Mouse (Mus musculus) lung, adult 18-20 months (tissue): ENCODE measurements around the gene Nkap.
"Not testable (repeated sequence)": the region's sequence is repeated elsewhere in the genome, so short reads cannot be mapped to it uniquely, and the experiment has no call there.

Experiments
- DNase-seq, 2 experiments: peaks; one replicate each; pipeline ENCODE4 v3.0.0; 2022; ENCODE audit warnings: mixed read lengths in 2 of 2

Gene Nkap

DNA sequence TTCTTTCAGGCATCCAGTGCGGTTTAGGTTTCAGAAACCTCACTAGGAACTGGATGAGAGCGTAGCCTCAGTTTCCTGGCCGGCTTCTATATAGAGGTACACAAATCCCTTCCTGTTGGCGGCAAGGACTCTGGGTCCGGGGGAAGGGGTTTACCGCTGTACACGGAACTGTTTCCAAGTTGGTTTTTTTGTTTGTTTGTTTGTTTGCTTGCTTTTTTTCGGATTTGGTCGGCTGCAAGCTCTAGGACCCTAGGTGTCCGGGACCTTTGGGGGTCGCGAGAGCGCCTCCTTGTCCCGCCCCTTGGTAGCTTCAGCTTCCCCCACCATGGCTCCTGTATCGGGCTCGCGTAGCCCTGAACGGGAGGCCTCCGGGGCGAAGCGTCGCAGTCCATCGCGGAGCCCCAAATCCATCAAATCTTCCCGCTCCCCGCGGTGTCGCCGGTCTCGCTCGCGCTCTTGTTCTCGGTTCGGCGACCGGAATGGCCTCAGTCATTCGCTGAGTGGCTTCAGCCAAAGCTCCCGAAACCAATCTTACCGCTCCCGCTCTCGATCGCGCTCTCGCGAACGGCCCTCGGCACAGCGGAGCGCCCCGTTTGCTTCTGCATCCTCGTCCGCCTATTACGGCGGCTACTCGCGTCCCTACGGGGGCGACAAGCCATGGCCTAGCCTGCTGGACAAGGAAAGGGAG lies at the start of gene Nkap:
TSS of gene Nkap (plus strand) at position 125 of the 688 bp plus-strand sequence.
- DNase-seq, result peak; percentile 71

DNA sequence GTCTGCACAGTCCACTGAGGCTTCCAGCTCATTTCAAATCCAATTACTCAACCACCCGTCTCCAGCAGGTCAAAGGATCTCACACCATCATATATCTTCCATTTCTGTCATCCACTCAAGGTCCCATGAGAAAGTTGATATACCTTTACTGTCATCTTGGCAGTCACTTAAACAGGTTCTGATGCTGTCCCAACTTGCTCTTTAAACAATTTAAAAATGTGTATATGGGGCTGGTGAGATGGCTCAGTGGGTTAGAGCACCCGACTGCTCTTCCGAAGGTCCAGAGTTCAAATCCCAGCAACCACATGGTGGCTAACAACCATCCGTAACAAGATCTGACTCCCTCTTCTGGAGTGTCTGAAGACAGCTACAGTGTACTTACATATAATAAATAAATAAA lies 46.2 kb upstream of the Nkap start:
- not testable (repeated sequence) for DNase-seq

DNA sequence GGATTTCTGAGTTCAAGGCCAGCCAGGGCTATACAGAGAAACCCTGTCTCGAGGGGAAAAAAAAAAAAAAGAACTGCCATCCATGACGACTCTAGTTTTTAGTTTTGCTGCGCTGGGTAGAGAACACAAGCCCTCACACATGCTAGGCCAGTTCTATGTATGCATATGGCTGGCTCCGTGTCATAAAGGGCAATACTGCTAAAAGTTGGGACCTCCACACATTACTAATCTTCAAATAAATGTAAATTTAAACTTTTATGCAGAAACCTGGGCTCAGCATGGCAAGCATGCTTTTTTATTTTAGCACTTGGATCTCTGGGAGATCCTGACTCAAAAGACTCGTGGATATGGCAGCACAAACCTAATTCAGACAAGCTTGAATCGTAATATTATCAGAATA lies 45.4 kb upstream of the Nkap start:
- DNase-seq, result no peak

DNA sequence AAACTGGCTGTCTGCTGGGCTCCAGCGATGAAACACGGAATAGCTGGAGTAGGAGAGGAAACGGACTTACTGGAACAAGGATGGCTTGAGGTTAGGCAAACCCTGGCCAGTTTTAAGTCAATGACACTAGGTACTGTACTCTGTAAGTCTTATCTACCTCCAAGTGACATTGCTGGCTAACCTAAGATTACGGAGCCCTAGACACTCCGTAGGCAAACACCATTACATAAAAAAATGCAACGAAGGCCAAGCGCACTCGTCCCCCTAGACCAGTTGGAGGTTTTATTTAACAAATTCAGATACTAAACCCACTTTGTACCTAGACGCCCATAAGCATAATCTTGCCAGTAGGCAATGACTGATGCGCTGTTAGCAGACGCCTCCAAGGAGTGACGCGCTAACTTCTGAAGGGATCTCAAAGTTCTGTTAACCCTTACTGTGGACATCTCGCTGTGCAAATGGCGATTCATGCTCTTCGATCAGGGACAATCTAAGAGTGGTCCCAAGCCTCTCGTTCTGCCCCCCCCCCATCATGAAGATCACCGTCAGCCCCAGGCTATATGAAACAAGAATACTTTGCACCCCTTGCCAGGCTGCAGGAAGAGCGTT lies 42.2 kb upstream of the Nkap start:
- DNase-seq, result no peak

DNA sequence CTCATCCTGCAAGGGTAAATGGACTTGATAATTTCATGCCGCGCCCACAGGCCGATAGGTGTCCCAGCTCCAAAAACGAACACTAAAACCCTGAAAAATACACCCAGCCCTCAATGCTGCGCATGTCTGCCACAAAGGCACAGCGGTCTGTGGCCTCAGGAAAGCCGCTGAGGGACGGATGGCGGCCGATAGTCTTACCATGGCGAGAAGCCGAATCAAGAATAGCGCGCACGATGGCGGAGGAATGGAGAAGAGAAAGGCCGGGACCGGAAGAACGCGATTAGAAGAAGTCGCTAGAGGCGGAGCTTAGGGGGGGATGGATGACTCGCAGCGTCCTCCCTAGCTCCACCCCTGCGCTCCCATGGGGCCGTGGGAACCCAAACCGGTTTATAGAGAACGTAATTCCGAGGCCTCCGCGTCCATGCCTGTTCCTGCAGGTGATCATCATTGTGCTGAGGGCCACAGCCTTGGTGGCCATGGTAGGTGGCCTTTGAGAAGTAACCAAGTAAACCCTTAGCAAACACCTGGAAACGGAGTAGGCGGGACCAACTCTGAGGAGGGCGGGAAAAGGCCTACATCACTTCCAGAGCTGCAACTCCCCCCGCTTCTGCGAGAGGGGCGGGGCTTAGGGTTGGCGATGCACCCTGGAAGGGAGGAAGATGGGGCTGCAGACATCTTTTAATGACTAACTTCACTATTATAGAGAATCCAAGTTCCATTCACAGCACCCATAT lies 41.5 kb upstream of the Nkap start, which contains the start of gene Rpl39:
TSS of gene Rpl39 (minus strand) at position 476 of the 734 bp plus-strand sequence.
- DNase-seq, result peak; percentile 89 to 90

DNA sequence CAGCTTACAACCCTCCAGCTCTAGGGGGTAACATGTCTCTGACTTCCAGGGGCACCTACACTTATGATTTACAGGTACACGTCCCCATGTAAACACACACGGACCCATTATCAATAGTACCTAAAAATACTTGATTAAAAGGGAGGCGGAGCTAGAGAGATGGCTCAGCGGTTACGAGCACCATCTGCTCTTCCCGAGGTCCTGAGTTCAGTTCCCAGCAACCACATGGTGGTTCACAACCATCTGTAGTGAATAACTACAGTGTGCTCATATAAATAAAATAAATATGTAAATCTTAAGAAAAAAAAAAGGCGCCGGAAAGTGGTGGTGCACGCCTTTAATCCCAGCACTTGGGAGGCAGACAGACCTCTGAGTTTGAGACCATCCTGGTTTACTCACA lies 40.9 kb upstream of the Nkap start:
- no peak for DNase-seq

DNA sequence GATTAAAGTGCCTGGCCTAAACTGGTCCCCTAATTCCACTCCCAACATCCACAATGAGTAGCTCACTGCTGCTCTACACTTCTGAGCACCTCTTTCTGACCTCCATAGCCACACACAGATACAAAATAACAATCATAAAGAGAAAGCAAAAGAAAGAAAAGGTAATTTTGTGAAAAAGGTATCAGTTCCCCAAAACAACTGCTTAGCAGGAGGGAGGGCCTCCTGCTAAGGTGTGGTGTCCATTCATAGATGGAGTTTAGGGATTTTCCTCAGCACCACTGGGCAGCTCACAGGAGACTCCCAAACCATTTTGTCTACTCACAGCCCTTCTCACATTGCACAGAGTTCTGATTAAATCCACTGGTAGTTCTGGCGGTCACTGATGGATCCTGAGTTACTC lies 37.8 kb upstream of the Nkap start:
- DNase-seq, result no peak

DNA sequence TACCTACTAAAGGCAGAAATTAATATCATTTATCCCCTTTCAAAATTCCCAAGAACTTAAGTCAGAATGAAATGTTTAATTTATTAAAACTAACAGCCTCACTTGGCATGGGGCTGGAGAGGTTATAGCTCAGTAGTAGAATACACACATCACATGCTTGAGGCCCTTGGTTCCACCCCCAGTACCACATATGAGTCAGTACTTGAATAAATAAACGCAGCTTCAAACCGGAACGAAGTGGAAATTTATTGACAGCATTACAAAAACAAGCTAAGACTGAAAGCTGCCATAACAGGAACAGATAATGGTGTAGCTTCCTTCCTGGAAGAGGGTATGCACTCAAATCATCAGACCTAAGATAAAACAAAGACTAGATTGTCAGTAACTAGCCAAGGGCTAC lies 35.1 kb upstream of the Nkap start:
- DNase-seq, result no peak

DNA sequence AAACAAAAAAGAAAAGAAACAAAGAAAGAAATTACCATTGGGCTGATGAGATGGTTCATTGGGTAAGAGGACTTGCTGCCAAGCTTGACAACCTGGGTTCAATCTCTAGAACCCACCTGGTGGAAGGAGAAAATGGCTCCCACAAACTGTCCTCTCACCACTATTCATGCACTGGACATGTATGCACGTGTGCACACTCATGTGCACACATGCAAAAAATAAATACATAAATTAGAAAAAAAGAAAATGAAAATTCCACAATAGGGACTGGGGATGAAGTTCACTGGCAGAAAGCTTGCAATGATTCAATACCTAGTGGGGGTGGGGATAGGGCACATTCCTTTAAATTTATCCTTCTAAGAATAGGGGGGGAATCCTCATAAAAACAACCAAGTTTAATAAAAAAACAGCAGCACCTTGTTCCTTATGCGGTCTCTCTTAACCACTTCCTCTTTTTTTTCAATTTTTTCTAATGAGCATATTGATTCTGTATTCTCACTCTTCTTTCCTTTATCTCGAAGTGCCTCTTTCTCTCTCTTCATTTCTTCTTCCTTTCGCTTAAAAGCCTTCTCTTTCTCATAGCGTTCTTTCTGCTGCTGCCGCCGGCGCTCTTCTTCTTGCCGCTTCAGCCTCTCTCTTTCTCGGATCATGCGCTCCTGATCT lies 31.4 kb upstream of the Nkap start:
- DNase-seq, result no peak

DNA sequence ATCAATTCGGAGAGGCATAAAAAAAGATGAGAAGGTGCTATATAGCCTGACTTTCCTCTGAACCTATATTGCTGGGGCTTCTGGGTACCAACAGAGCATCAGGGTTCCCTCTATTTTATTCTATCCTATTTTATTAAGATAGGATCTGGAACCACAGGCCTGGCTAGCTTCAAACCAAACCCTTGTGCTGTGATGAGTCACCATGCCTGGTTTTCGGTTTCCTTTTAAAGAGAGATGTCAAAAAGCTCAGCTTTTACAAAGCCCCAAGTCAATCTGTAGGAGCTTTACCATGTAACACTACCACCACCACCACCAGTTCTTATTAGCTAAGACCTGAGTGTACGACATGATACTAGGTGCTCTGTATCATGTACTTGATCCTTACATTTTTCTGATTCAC lies 27.9 kb upstream of the Nkap start:
- DNase-seq, result no peak

DNA sequence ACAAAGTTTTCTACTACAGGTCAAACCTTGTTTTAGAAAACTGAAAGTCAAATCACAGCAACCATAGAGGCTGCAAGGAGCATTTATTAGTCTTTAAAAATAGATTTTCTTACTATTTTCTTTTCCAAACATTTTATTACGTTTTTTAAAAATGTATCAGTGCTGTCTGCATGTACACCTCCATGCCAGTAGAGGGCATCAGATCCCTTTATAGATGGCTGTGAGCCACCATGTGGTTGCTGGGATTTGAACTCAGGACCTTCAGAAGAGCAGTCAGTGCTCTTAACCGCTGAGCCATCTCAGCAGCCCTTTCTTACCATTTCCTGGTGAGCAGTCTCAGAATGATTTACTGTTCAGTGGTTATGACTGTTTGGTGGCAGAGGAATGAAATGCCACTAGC lies 22.8 kb upstream of the Nkap start:
- no peak for DNase-seq

DNA sequence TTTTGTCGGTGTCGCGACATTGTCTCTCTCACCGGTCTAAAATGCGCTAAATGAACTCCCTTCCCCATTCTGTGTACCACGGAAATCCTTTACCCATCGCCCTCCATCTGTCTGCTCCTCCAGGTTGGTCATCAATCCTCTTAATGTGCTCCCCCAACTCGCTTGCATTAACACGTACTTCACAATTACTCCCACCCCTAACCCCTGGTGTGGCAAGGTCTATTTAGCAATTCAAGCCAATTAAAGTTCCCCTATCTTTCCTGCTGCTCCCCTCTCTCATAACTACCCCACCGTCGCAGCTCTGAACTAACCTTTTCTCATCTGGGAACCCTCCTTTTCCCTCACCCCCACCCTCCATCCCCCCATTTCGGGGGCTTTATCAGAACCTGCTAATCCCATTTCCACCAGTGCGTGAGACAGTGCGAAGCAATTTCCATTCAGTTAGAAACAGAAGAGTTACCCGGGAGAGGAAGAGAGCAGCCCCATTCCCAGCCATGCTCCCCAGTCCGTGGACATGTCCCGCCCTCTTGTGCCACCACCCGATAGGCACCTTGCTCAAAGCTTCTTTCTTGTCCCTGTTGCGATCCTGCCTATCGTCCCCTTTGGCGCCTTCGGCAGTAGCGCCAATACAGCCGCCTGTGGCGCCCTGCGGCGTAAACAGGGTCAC lies 16.9 kb upstream of the Nkap start:
- no peak for DNase-seq

DNA sequence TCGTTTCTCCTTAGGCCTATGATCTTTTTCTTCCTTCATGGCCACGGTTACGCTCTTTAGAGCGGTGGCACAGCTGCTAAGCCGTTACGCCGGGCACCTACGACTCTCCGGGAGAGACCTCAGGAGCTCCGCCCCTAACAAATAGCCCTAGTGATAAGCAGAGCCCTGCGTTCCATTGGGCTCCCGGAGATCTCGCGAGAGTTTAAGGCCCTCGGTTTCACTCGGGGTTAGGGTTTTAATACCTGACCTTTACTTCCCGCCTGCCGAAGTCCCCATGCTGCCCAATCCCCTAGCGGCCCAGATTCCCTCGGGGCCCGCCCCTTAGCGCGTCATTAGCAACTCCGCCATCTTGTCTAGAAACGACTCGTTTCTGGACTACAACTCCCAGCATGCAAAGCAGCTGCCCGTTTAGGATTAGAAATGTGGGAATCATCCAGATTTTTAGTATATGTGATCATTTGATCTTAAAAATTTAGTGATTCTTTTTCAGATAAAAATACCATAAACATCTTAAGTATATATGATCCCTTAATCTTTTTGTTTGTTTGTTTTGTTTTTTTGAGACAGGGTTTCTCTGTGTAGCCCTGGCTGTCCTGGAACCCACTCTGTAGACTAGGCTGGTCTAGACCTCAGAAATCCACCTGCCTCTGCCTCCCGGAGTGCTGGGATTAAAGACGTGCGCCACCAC lies 16.3 kb upstream of the Nkap start, which contains the start of gene Upf3b:
TSS of gene Upf3b (minus strand) at position 130 of the 688 bp plus-strand sequence.
- DNase-seq, result peak; percentile 95 to 97

DNA sequence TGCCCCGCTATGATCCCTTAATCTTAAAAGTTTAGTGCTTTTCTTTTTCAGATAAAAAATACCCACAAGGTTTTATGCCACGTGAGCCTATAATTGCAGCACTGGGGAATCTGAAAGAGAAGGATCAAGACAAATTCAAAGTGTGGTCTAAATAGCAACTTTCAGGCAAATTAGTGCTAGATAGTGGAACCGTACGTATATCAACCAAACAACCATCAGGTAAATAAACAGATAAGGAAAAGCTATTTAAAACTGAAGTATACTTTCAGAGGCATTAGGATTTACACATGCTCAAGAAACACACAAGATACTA lies 15.8 kb upstream of the Nkap start:
- no peak for DNase-seq

DNA sequence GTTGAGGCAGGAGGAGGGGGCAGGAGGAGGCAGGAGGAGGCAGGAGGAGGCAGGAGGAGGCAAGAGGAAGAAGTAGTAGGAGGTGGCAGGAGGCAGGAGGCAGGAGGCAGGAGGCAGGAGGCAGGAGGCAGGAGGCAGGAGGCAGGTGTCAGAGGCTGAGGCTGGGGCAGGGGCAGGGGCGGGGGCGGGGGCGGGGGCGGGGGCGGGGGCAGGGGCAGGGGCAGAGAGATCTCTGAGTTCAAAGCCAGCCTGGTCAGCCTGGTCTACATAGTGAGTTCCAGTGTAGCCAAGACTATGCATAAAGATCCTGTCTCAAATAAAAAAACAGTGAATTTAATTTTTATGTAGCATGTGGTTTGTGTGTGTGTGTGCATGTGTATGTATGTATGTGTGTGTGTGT lies 9.5 kb upstream of the Nkap start:
- no peak for DNase-seq

DNA sequence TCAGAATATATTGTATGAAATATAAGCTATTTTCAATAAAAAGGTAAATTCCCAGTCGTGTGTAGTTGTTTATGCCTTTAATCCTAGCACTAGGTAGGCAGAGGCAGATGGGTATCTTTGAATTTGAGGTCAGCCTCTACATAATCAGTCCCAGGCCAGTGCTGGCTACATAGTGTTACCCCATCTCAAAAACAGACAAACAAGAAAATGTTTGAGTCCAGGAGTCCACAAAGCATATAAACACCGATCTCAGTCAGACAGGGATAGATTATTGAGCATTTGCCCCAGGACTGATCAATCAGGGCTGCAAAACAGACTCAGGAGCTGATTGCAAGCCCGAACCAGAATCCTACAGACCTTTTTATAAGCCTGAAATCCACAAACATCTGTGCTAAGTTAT lies 7.0 kb upstream of the Nkap start:
- no peak for DNase-seq

DNA sequence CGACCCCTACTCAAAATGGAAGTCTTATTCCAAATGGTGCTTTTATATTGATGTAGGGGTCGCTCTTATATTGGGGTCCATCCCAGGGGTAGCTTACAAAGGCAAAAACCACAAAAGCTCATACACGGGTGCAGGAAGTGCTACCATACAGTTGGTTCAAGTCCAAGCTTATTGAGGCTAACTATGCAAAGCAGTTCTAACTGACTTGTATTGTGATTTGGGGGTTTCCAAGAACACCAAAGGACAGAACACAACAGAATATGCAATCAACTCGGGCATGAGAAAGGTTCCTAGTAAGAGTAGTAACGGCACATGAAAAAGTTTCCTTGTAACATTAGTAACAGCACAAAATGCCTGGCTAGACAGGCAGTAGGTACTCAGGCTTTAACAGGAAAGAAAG lies 6.4 kb upstream of the Nkap start:
- no peak for DNase-seq

DNA sequence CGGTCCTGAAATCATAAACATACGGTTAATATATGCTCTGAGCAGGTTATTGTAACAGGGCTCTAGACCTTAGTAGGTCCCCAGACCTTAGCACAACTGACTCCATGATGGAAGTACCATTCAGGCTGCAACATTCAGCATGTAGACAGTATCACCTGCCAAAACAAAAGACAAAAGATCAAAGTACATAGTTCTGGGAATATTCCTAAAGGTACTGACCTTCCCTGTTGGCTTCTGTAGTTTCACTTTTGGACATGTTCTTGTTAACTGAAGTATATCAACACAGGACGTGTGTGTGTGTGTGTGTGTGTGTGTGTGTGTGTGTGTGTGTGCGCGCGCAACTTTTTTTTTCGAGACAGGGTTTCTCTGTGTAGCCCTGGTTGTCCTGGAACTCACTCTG lies 1.1 kb upstream of the Nkap start:
- no peak for DNase-seq

DNA sequence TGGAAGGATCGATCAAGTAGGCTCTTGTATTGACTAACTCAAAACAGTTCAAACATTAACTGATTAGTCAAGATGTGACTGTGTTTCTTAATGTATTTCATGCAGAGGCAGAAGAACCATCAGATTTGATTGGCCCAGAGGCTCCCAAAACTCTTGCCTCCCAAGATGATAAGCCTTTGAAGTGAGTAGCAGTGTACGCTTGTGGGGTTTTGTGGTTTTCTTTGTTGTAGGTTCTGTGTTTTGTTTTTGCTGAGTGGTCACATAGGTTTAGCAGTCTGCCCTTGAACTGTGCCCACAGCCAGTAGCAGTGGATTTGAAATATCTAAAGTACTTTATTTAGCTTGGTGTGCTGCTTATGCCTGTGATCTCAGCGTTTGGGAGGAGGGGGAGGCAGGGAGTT lies 15.1 kb downstream of the Nkap start:
- no peak for DNase-seq

DNA sequence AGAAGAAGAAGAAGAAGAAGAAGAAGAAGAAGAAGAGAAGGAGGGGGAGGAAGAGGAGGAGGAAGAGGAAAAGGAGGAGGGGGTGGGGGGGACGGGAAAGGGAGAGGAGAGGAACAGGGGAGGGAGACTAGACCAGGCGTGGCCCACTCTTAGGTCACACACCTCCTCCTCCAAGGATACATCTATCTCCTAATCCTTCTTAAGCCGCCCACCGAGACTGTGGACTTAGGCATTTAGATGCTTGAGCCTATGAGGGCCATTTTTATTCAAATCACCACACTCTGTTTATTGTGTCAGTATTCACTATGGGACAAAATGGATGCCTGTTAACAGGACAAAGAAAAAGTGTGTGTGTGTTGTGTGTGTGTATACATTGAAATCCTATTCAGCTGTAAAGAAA lies 17.9 kb downstream of the Nkap start:
- not testable (repeated sequence) for DNase-seq

DNA sequence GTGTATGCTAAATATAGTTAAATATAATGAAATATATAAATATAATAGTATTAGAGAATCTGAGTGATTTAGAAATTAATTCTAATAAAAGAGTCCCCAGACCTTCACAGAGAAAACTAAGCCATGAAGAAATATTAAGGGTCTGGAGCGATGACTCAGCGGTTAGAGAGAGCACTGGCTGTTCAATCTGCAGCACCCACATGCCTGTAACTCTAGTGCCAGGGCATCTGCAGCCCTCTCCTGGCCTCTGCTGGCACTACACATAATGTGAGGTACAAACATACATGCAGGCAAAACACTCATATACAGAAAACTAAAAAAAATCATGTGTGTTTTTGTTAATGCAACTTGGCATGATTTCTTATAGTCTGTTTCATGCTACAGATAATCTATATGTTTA lies 18.4 kb downstream of the Nkap start:
- peak in 1 of 2 experiments; percentile 3 for DNase-seq

DNA sequence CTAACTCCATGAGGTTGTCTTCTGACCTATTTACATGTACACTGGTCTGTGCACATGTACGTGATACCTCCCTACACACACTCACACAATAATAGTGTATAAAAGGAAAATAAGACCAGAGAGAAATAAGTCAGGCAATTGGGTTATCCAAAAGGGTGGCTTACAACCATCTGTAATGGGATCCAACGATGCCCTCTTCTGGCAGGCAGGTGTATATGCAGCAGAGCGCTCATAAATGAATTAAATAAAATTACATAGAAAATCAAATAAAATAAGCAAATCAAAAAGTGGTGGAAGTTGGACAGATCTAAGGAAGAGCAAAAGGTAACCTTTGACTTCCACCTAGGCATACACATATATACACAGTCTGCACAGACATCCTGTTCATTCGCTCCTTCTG lies 31.2 kb downstream of the Nkap start:
- DNase-seq, result no peak

DNA sequence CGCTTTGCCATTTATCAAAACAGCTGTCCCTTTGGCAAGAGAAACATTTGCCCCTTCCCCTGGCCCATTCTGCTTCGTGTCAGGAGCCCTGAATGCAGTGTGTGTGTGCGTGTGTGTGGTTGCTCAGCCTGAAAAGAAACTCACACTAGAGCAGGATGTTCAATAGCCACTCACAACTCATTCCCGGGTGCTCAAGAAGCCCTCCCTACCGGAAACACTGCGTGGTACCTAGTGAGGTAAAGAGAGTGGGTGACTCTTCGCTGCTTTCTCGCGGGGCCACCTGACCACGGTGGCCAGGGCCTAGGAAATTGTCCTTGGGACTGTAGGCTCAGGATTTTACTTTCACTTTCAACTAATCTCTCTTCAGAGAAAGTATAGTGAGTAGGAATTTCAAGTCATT lies 34.6 kb downstream of the Nkap start:
- no peak for DNase-seq
